Mouse (Mus musculus) cortical plate, adult 2 months (tissue): ENCODE measurements at regions not wholly inside any gene's neighbourhood (a gene's known extent, or its start where the extent isn't known, plus 50 kb on each side); places are given as distances from the start of the nearest gene placed in this dataset.

Experiments
- CTCF ChIP-seq: fragments of 200-500 bp; IDR thresholded peaks from 2 replicates; pipeline ENCODE4 v1.5.1; 2011; ENCODE audit warnings: mild to moderate bottlenecking, control low read depth, low read length; ENCODE audit not compliant: insufficient read depth; ENCODE audit errors: extremely low read depth
- POLR2A ChIP-seq: fragments of 200-500 bp; IDR thresholded peaks from 2 replicates; pipeline ENCODE4 v1.6.1; 2011; ENCODE audit warnings: mild to moderate bottlenecking, low read length, control low read depth; ENCODE audit not compliant: insufficient read depth; ENCODE audit errors: extremely low read depth

GRCm38 (mm10) chr3:128192046-128192800 lies 296.1 kb upstream of the Fam241a start:
- no peak for TF ChIP-seq CTCF
- TF ChIP-seq POLR2A, result no peak
